Mouse (Mus musculus) cerebellum, adult 18-20 months (tissue): Measurements from ENCODE around the gene Gatc.
"Not testable (repeated sequence)": the region's sequence is repeated elsewhere in the genome, so short reads cannot be mapped to it uniquely, and the experiment has no call there.

ENCODE experiments used
- DNase-seq, 2 experiments: peaks; one replicate each; pipeline ENCODE4 v3.0.0; 2021

Gene Gatc

GRCm38 (mm10) chr5:115327610-115328548 is 13.1 kb downstream of the Gatc start:
- DNase-seq, result peak; percentile 33 to 50

- DNase-seq, result peak; percentile 93 to 98
Measured at GRCm38 (mm10) chr5:115326875-115327609, 13.9 kb downstream of the Gatc start, which contains the start of gene Srsf9. Gene Srsf9, plus strand, starts transcription at chr5:115327177.

- DNase-seq, result no peak
Measured at GRCm38 (mm10) chr5:115326256-115326831, 14.6 kb downstream of the Gatc start.

GRCm38 (mm10) chr5:115319004-115319940 is 21.7 kb downstream of the Gatc start:
- DNase-seq, result peak; percentile 75 to 83

- no peak for DNase-seq
Measured at GRCm38 (mm10) chr5:115317645-115318328, 23.2 kb downstream of the Gatc start.

- no peak for DNase-seq
Measured at GRCm38 (mm10) chr5:115316968-115317644, 23.9 kb downstream of the Gatc start.

- no peak for DNase-seq
Measured at GRCm38 (mm10) chr5:115313668-115313943, 27.4 kb downstream of the Gatc start.

GRCm38 (mm10) chr5:115312816-115313667 is 27.9 kb downstream of the Gatc start:
- DNase-seq, result no peak

GRCm38 (mm10) chr5:115312354-115312753 is 28.6 kb downstream of the Gatc start:
- DNase-seq, result no peak

- not testable (repeated sequence) for DNase-seq
Measured at GRCm38 (mm10) chr5:115302190-115302589, 38.8 kb downstream of the Gatc start.

GRCm38 (mm10) chr5:115301615-115302014 is 39.4 kb downstream of the Gatc start:
- no peak for DNase-seq

- peak; percentile 96 to 100 for DNase-seq
Measured at GRCm38 (mm10) chr5:115300792-115301614, 40.0 kb downstream of the Gatc start, which contains the start of gene Dynll1. Gene Dynll1, minus strand, starts transcription at chr5:115300999.

- DNase-seq, result peak; percentile 67 to 74
Measured at GRCm38 (mm10) chr5:115300035-115300744, 40.8 kb downstream of the Gatc start.

GRCm38 (mm10) chr5:115296347-115296746 is 44.6 kb downstream of the Gatc start:
- no peak for DNase-seq

- DNase-seq, result no peak
Measured at GRCm38 (mm10) chr5:115294173-115294572, 46.8 kb downstream of the Gatc start.

GRCm38 (mm10) chr5:115284735-115285134 is 56.2 kb downstream of the Gatc start:
- no peak for DNase-seq
